Mouse (Mus musculus) testis, adult 2 months (tissue): ENCODE measurements at regions not wholly inside any gene's neighbourhood (a gene's known extent, or its start where the extent isn't known, plus 50 kb on each side); places are given as distances from the start of the nearest gene placed in this dataset.

Source experiments
- CTCF ChIP-seq: fragments of 200-500 bp; IDR thresholded peaks from 2 replicates; pipeline ENCODE4 v1.5.1; 2012; ENCODE audit warnings: low read depth, mild to moderate bottlenecking, inconsistent platforms, low read length, moderate library complexity; ENCODE audit not compliant: control insufficient read depth, insufficient read depth, insufficient replicate concordance
- POLR2A ChIP-seq: fragments of 200-500 bp; IDR thresholded peaks from 2 replicates; pipeline ENCODE4 v1.6.1; 2012; ENCODE audit warnings: low read depth, mild to moderate bottlenecking, inconsistent platforms, low read length, moderate library complexity; ENCODE audit not compliant: control insufficient read depth

- no peak for TF ChIP-seq POLR2A
- TF ChIP-seq CTCF: no peak
Measured at GRCm38 (mm10) chr11:71346024-71346423, 115.5 kb upstream of the Nlrp1b start.
